Mouse (Mus musculus): Measurements from ENCODE around the gene Prpf18.

- TF ChIP-seq POLR2A (IDR thresholded peaks at IDR 0.05; ENCODE audit: low read depth, low read length): no peak; the same call in 1 of the 2 replicates
- peak; percentile 85 for TF ChIP-seq CTCF (IDR thresholded peaks at IDR 0.05; ENCODE audit: extremely low read depth, insufficient read depth, insufficient read length, insufficient replicate concordance)
Measured at GRCm38 (mm10) chr2:4651500-4652285, at the start of gene Prpf18.
